In genomic region chr7:92373863-92374357, GRCm38 (mm10) we compare ENCODE assay signal across 24 mouse cellular contexts.
DNase-seq lines count a peak whose midpoint lies in the region; ATAC-seq and TF ChIP-seq lines count a peak whose summit lies in the region.
"Had no signal": no experiment of that assay in that cellular context is flagged by ENCODE, and none has a peak within 500 bp of the region (broad histone marks: within the 10 kb centered on the region; RNA-seq: fewer than 3 reads in every experiment).

No protein-coding gene starts in this region.

- H3K4me2 ChIP-seq in forebrain, embryonic 12.5 days = no peak overlapping the region
- no peak overlapping the region for H3K4me2 ChIP-seq in forebrain, embryonic 11.5 days (ENCODE audit: low read depth, low read length, severe bottlenecking)
- H3K4me2 ChIP-seq in midbrain, embryonic 15.5 days = no peak overlapping the region
- no peak overlapping the region for H3K4me2 ChIP-seq in midbrain, postnatal 0 days (ENCODE audit: low read depth, low read length, poor library complexity, severe bottlenecking)
- H3K4me2 ChIP-seq in forebrain, embryonic 16.5 days (ENCODE audit: low read length) = no peak overlapping the region
- no peak overlapping the region for H3K4me2 ChIP-seq in neural tube, embryonic 15.5 days
- H3K4me2 ChIP-seq: heart, embryonic 12.5 days; limb, embryonic 15.5 days had no signal

- intact Hi-C loops in left cerebral cortex, adult 2 months (cut with DNase I) = no loop called here

- H3K9me3 ChIP-seq in forebrain, embryonic 12.5 days = no peaks in the 10 kb centered on the region
- no peaks in the 10 kb centered on the region for H3K9me3 ChIP-seq in forebrain, embryonic 11.5 days (ENCODE audit: control insufficient read depth, low read length)
- no peaks in the 10 kb centered on the region for H3K9me3 ChIP-seq in midbrain, embryonic 15.5 days
- no peaks in the 10 kb centered on the region for H3K9me3 ChIP-seq in midbrain, postnatal 0 days (ENCODE audit: low read length)
- no peaks in the 10 kb centered on the region for H3K9me3 ChIP-seq in forebrain, embryonic 16.5 days (ENCODE audit: control insufficient read depth, low read length)
- H3K9me3 ChIP-seq in neural tube, embryonic 15.5 days (replicated peaks) = no peaks in the 10 kb centered on the region
- H3K9me3 ChIP-seq: heart, embryonic 12.5 days; limb, embryonic 10.5 days; limb, embryonic 15.5 days had no signal

- 82% methylated on average over 5 of the region's 5 CpGs for WGBS in forebrain, embryonic 12.5 days
- 80% methylated on average over 5 of the region's 5 CpGs for WGBS in forebrain, embryonic 11.5 days
- WGBS in midbrain, embryonic 15.5 days = 80% methylated on average over 5 of the region's 5 CpGs
- WGBS in midbrain, postnatal 0 days = 83% methylated on average over 5 of the region's 5 CpGs
- 75% methylated on average over 5 of the region's 5 CpGs for WGBS in forebrain, embryonic 16.5 days
- 47% methylated on average over 5 of the region's 5 CpGs for WGBS in neural tube, embryonic 15.5 days

- no peak for DNase-seq in forebrain, embryonic 11.5 days (ENCODE audit: low spot score)
- DNase-seq in midbrain, postnatal 0 days (ENCODE audit: low spot score) = no peak
- no peak for DNase-seq in right cerebral cortex, postnatal 14 days
- no peak for DNase-seq in left cerebral cortex, adult 2 months (ENCODE audit: extremely low spot score in 1 of 2, low spot score in 2 of 2)
- DNase-seq: adrenal gland, adult 8-10 months; cerebellum, adult 9-10 months; cerebellum, postnatal 36 days; heart, adult 2 months; kidney, adult 2 months; layer of hippocampus, postnatal 36 days; lung, adult 2 months; thymus, adult 2 months; thymus, postnatal 36 days had no signal

- H3K27ac ChIP-seq in forebrain, embryonic 12.5 days = no peak overlapping the region
- no peak overlapping the region for H3K27ac ChIP-seq in forebrain, embryonic 11.5 days (ENCODE audit: low read depth, low read length)
- no peak overlapping the region for H3K27ac ChIP-seq in midbrain, embryonic 15.5 days
- no peak overlapping the region for H3K27ac ChIP-seq in midbrain, postnatal 0 days (ENCODE audit: low read depth, low read length)
- H3K27ac ChIP-seq in forebrain, embryonic 16.5 days (ENCODE audit: low read length) = peak overlapping the region; percentile 28
- H3K27ac ChIP-seq in neural tube, embryonic 15.5 days (replicated peaks) = no peak overlapping the region
- no peak overlapping the region for H3K27ac ChIP-seq in left cerebral cortex, adult 2 months
- H3K27ac ChIP-seq: heart, adult 2 months; limb, embryonic 10.5 days; limb, embryonic 15.5 days; liver, embryonic 14.5 days; macrophage had no signal

- H3K4me1 ChIP-seq in forebrain, embryonic 12.5 days = no peaks in the 10 kb centered on the region
- H3K4me1 ChIP-seq in forebrain, embryonic 11.5 days (replicated peaks; ENCODE audit: control insufficient read depth, insufficient read depth, low read length) = no peaks in the 10 kb centered on the region
- peaks cover 4% of the 10 kb centered on the region; the same call in 1 of the 2 replicates for H3K4me1 ChIP-seq in midbrain, embryonic 15.5 days
- H3K4me1 ChIP-seq in midbrain, postnatal 0 days (ENCODE audit: insufficient read depth, low read length) = no peaks in the 10 kb centered on the region
- H3K4me1 ChIP-seq in forebrain, embryonic 16.5 days (replicated peaks; ENCODE audit: control insufficient read depth, insufficient read depth, low read length) = peaks cover 9% of the 10 kb centered on the region
- peaks cover 14% of the 10 kb centered on the region; the same call in 1 of the 2 replicates for H3K4me1 ChIP-seq in neural tube, embryonic 15.5 days
- H3K4me1 ChIP-seq: heart, embryonic 12.5 days; limb, embryonic 15.5 days had no signal

- H3K4me3 ChIP-seq in forebrain, embryonic 12.5 days (replicated peaks) = no peak overlapping the region
- H3K4me3 ChIP-seq in forebrain, embryonic 11.5 days (ENCODE audit: low read depth, low read length) = no peak overlapping the region
- no peak overlapping the region for H3K4me3 ChIP-seq in midbrain, embryonic 15.5 days
- H3K4me3 ChIP-seq in midbrain, postnatal 0 days (ENCODE audit: low read depth, low read length) = no peak overlapping the region
- H3K4me3 ChIP-seq in forebrain, embryonic 16.5 days (replicated peaks; ENCODE audit: low read length) = no peak overlapping the region
- no peak overlapping the region for H3K4me3 ChIP-seq in neural tube, embryonic 15.5 days (replicated peaks)
- H3K4me3 ChIP-seq in left cerebral cortex, adult 2 months = no peak overlapping the region
- H3K4me3 ChIP-seq: heart, adult 2 months; heart, embryonic 12.5 days; limb, embryonic 10.5 days; limb, embryonic 15.5 days; myocyte had no signal

- no peaks in the 10 kb centered on the region for H3K36me3 ChIP-seq in forebrain, embryonic 12.5 days (replicated peaks)
- no peaks in the 10 kb centered on the region for H3K36me3 ChIP-seq in forebrain, embryonic 11.5 days (ENCODE audit: control insufficient read depth, insufficient read depth, low read length)
- H3K36me3 ChIP-seq in midbrain, embryonic 15.5 days (replicated peaks) = no peaks in the 10 kb centered on the region
- no peaks in the 10 kb centered on the region for H3K36me3 ChIP-seq in midbrain, postnatal 0 days (ENCODE audit: insufficient read depth, low read length)
- no peaks in the 10 kb centered on the region for H3K36me3 ChIP-seq in forebrain, embryonic 16.5 days (ENCODE audit: control insufficient read depth, insufficient read depth)
- H3K36me3 ChIP-seq in neural tube, embryonic 15.5 days = no peaks in the 10 kb centered on the region
- H3K36me3 ChIP-seq: heart, embryonic 12.5 days; limb, embryonic 10.5 days; limb, embryonic 15.5 days had no signal

- no peaks in the 10 kb centered on the region for H3K27me3 ChIP-seq in forebrain, embryonic 12.5 days
- H3K27me3 ChIP-seq in forebrain, embryonic 11.5 days (ENCODE audit: control insufficient read depth, insufficient read depth, low read length) = no peaks in the 10 kb centered on the region
- no peaks in the 10 kb centered on the region for H3K27me3 ChIP-seq in midbrain, embryonic 15.5 days (replicated peaks)
- no peaks in the 10 kb centered on the region for H3K27me3 ChIP-seq in midbrain, postnatal 0 days (ENCODE audit: insufficient read depth, low read length)
- no peaks in the 10 kb centered on the region for H3K27me3 ChIP-seq in forebrain, embryonic 16.5 days (replicated peaks; ENCODE audit: control insufficient read depth, insufficient read depth, low read length)
- no peaks in the 10 kb centered on the region for H3K27me3 ChIP-seq in neural tube, embryonic 15.5 days (replicated peaks)
- H3K27me3 ChIP-seq: CH12.LX; heart, embryonic 12.5 days; limb, embryonic 15.5 days had no signal

- H3K9ac ChIP-seq in forebrain, embryonic 12.5 days = no peak overlapping the region
- no peak overlapping the region for H3K9ac ChIP-seq in forebrain, embryonic 11.5 days (ENCODE audit: low read length)
- H3K9ac ChIP-seq in midbrain, embryonic 15.5 days = no peak overlapping the region
- H3K9ac ChIP-seq in midbrain, postnatal 0 days (replicated peaks; ENCODE audit: low read length, poor library complexity, severe bottlenecking) = no peak overlapping the region
- no peak overlapping the region for H3K9ac ChIP-seq in forebrain, embryonic 16.5 days (replicated peaks; ENCODE audit: low read depth, low read length)
- no peak overlapping the region for H3K9ac ChIP-seq in neural tube, embryonic 15.5 days (replicated peaks)
- H3K9ac ChIP-seq: heart, embryonic 12.5 days; limb, embryonic 15.5 days; liver, embryonic 14.5 days had no signal

- no peak for TF ChIP-seq CTCF in midbrain, postnatal 0 days (IDR thresholded peaks at IDR 0.05)
- no peak for TF ChIP-seq CTCF in left cerebral cortex, adult 2 months (IDR thresholded peaks at IDR 0.05)

- ATAC-seq in forebrain, embryonic 12.5 days (ENCODE audit: low FRiP score) = 0 out of 2 replicates have a peak, but pooled peaks have one; percentile 30
- ATAC-seq in forebrain, embryonic 11.5 days (replicated peaks; ENCODE audit: low FRiP score) = no peak
- 0 out of 2 replicates have a peak, but pooled peaks have one; percentile 37 for ATAC-seq in midbrain, embryonic 15.5 days (replicated peaks)
- no peak for ATAC-seq in midbrain, postnatal 0 days (ENCODE audit: low FRiP score)
- peak; percentile 24; the same call in 1 of the 2 replicates for ATAC-seq in forebrain, embryonic 16.5 days
- ATAC-seq in neural tube, embryonic 15.5 days (ENCODE audit: low FRiP score) = peak; percentile 46; the same call in 1 of the 2 replicates

Comparison
In these comparisons a context has a peak if more than half of its experiments do, and no peak if none do; other contexts are left out.
1. ATAC-seq: peak in forebrain, embryonic 12.5 days (single experiment), midbrain, embryonic 15.5 days (single experiment), forebrain, embryonic 16.5 days (single experiment) and neural tube, embryonic 15.5 days (single experiment); none in forebrain, embryonic 11.5 days (single experiment) and midbrain, postnatal 0 days (single experiment).